Mouse (Mus musculus) limb, embryonic 15.5 days (tissue): Measurements from ENCODE around the gene Xrn1. TPM values are rescaled to one million over a fixed set of nuclear protein-coding genes. Genes with fewer than 3 reads are reported as not detected.
"Not testable (repeated sequence)": the region's sequence is repeated elsewhere in the genome, so short reads cannot be mapped to it uniquely, and the experiment has no call there.

ENCODE experiments used
- ATAC-seq: fragments of 200-750 bp; cut with Nextera tagmentation; 2 replicates; pipeline ENCODE4 v1.8.0; 2017; ENCODE audit warnings: low read depth, moderate TSS enrichment; ENCODE audit not compliant: insufficient number of reproducible peaks, low FRiP score, low TSS enrichment
- H3K27ac ChIP-seq: fragments of 300-500 bp; sonication (generic); 2 replicates; pipeline ENCODE4 v1.5.1; 2015; ENCODE audit warnings: moderate library complexity, mild to moderate bottlenecking, inconsistent platforms
- H3K27me3 ChIP-seq: fragments of 300-500 bp; sonication (generic); 2 replicates; pipeline ENCODE4 v1.6.1; 2015; ENCODE audit warnings: inconsistent platforms
- H3K36me3 ChIP-seq: fragments of 300-500 bp; sonication (generic); 2 replicates; pipeline ENCODE4 v1.6.1; 2015; ENCODE audit warnings: inconsistent platforms
- H3K4me1 ChIP-seq: fragments of 300-500 bp; sonication (generic); 2 replicates; pipeline ENCODE4 v1.6.1; 2015; ENCODE audit warnings: inconsistent platforms
- H3K4me2 ChIP-seq: fragments of 300-500 bp; sonication (generic); 2 replicates; pipeline ENCODE4 v1.6.1; 2015; ENCODE audit warnings: mild to moderate bottlenecking, inconsistent platforms
- H3K4me3 ChIP-seq: fragments of 300-500 bp; sonication (generic); 2 replicates; pipeline ENCODE4 v1.5.1; 2015; ENCODE audit warnings: mild to moderate bottlenecking, inconsistent platforms
- H3K9ac ChIP-seq: fragments of 300-500 bp; sonication (generic); 2 replicates; pipeline ENCODE4 v1.6.1; 2015; ENCODE audit warnings: inconsistent platforms
- H3K9me3 ChIP-seq: fragments of 300-500 bp; sonication (generic); 2 replicates; pipeline ENCODE4 v1.6.1; 2016; ENCODE audit warnings: inconsistent platforms
- WGBS: fragments of 180-500 bp; shearing (Covaris S2); methylation state at CpG from one replicate; pipeline ENCODE4 v1.1.7; 2015; 5-methylcytosine and 5-hydroxymethylcytosine counted together
- polyA plus RNA-seq: library from polyadenylated mRNA; unstranded; fragments of >200 nt; fragmentation: Nextera tagmentation; extraction: Ambion mirVana; gene quantifications from 2 replicates; pipeline ENCODE4 v1.2.1, GENCODE M21; 2015

Gene Xrn1
- 14.3 and 18.1 TPM in 2 replicates for polyA plus RNA-seq

- H3K4me1 ChIP-seq, result no peaks in the 10 kb centered on the region; the same call in 1 of the 2 replicates
Measured at GRCm38 (mm10) chr9:95954585-95955461, at the start of gene Xrn1. Gene Xrn1 (plus strand): TSS chr9:95954760.

GRCm38 (mm10) chr9:95932855-95933254, 21.7 kb upstream of the Xrn1 start:
- Histone ChIP-seq H3K27me3 (no peaks in the 10 kb centered on the region), H3K9ac (no peak overlapping the region), H3K4me1 (no peaks in the 10 kb centered on the region), H3K27ac (no peak overlapping the region), H3K9me3 (no peaks in the 10 kb centered on the region), H3K36me3 (peaks cover 7% of the 10 kb centered on the region; the same call in 1 of the 2 replicates), H3K4me3 (no peak overlapping the region), H3K4me2 (no peak overlapping the region)
- no peak for ATAC-seq

More at GRCm38 (mm10) chr9:95954585-95955461, at the start of gene Xrn1:
- under 1% methylated on average over 57 of the region's 57 CpGs for WGBS
- Histone ChIP-seq H3K9ac (peak within 1 kb of the TSS; percentile 99), H3K27ac (peak within 1 kb of the TSS; percentile 94), H3K4me3 (peak within 1 kb of the TSS; percentile 99), H3K4me2 (peak within 1 kb of the TSS; percentile 60), H3K9me3 (no peaks in the 10 kb centered on the region), H3K36me3 (no peaks in the 10 kb centered on the region), H3K27me3 (no peaks in the 10 kb centered on the region)
- ATAC-seq, result peak; percentile 96

- Histone ChIP-seq H3K4me3 (peak overlapping the region; percentile 99; the same call in 1 of the 2 replicates), H3K36me3 (0 out of 2 replicates have a peak, but pooled peaks cover 2% of the 10 kb centered on the region), H3K9me3 (no peaks in the 10 kb centered on the region), H3K27ac (no peak overlapping the region), H3K4me1 (no peaks in the 10 kb centered on the region; the same call in 1 of the 2 replicates), H3K9ac (no peak overlapping the region), H3K27me3 (no peaks in the 10 kb centered on the region), H3K4me2 (peak overlapping the region; percentile 60; the same call in 1 of the 2 replicates)
- WGBS, result 72% methylated on average over 4 of the region's 4 CpGs
- ATAC-seq, result no peak
Measured at GRCm38 (mm10) chr9:95953658-95954057, 902 bp upstream of the Xrn1 start.

DNA sequence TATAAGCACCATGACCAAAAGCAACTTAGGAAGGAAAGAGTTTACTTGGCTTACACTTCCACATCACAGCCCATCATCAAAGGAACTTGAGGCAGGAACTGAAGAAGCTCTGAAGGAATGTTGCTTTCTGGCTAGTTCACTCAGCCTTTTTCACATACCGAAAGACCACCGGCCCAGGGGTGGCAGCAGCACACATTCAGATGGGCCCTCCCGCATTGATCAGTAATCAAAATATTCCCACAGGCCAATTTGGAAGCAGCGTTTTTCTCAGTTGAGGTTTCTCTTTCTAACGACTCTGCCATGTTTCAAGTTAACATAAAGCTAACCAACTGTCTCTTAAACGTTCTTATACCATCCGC, 355 bp upstream of the Xrn1 start:
- Histone ChIP-seq H3K27ac (peak overlapping the region; percentile 94), H3K4me1 (no peaks in the 10 kb centered on the region; the same call in 1 of the 2 replicates), H3K4me3 (peak overlapping the region; percentile 99), H3K9me3 (no peaks in the 10 kb centered on the region), H3K36me3 (no peaks in the 10 kb centered on the region), H3K27me3 (no peaks in the 10 kb centered on the region), H3K9ac (peak overlapping the region; percentile 99), H3K4me2 (peak overlapping the region; percentile 60)
- WGBS, result under 1% methylated on average over 7 of the region's 7 CpGs
- peak; percentile 49; the same call in 1 of the 2 replicates for ATAC-seq

DNA sequence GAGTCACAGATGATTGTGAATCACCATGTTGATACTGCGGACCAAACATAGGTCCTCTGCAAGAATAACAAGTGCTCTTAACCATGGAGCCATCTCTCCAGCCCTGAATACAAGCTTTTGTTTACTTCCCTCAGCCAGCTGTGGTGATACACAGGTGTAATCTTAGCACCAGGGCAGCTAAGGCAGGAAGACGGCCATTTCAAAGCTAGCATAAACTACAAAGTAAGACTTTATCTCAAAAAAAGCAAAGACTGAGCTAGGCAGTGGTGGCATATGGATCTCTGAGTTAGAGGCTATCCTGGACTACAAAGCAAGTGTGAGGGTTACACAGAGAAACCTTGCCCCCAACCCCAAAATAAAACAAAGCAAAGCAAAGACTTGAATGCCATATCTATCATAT, 3.1 kb downstream of the Xrn1 start:
- Histone ChIP-seq H3K9me3 (no peaks in the 10 kb centered on the region), H3K27ac (no peak overlapping the region), H3K4me1 (no peaks in the 10 kb centered on the region; the same call in 1 of the 2 replicates), H3K9ac (no peak overlapping the region), H3K27me3 (no peaks in the 10 kb centered on the region), H3K36me3 (no peaks in the 10 kb centered on the region), H3K4me2 (no peak overlapping the region), H3K4me3 (no peak overlapping the region)
- ATAC-seq, result no peak
- 80% methylated on average over 2 of the region's 2 CpGs for WGBS

- Histone ChIP-seq H3K4me1 (no peaks in the 10 kb centered on the region; the same call in 1 of the 2 replicates), H3K9ac (no peak overlapping the region), H3K4me2 (no peak overlapping the region), H3K27ac (no peak overlapping the region), H3K4me3 (no peak overlapping the region), H3K36me3 (no peaks in the 10 kb centered on the region), H3K9me3 (no peaks in the 10 kb centered on the region), H3K27me3 (no peaks in the 10 kb centered on the region)
- 88% methylated on average over 7 of the region's 7 CpGs for WGBS
- no peak for ATAC-seq
Measured at GRCm38 (mm10) chr9:95958041-95958730, 3.6 kb downstream of the Xrn1 start.

GRCm38 (mm10) chr9:95958731-95959105, 4.2 kb downstream of the Xrn1 start:
- H3K9me3 ChIP-seq, H3K4me1 ChIP-seq, H3K9ac ChIP-seq, H3K4me2 ChIP-seq, H3K27ac ChIP-seq, H3K27me3 ChIP-seq, ATAC-seq, H3K4me3 ChIP-seq, H3K36me3 ChIP-seq: not testable (repeated sequence)
- WGBS, result 93% methylated on average over 2 of the region's 2 CpGs

- Histone ChIP-seq H3K9ac (no peak overlapping the region), H3K4me2 (no peak overlapping the region), H3K4me3 (no peak overlapping the region), H3K4me1 (no peaks in the 10 kb centered on the region; the same call in 1 of the 2 replicates), H3K27me3 (no peaks in the 10 kb centered on the region), H3K36me3 (peaks cover 2% of the 10 kb centered on the region; the same call in 1 of the 2 replicates), H3K27ac (no peak overlapping the region), H3K9me3 (no peaks in the 10 kb centered on the region)
- no peak for ATAC-seq
- WGBS, result 80% methylated on average over 6 of the region's 6 CpGs
Measured at GRCm38 (mm10) chr9:95959246-95959645, 4.7 kb downstream of the Xrn1 start.

- Histone ChIP-seq H3K4me3 (no peak overlapping the region), H3K9ac (no peak overlapping the region), H3K4me2 (no peak overlapping the region), H3K4me1 (no peaks in the 10 kb centered on the region; the same call in 1 of the 2 replicates), H3K27me3 (no peaks in the 10 kb centered on the region), H3K27ac (no peak overlapping the region), H3K36me3 (peaks cover 8% of the 10 kb centered on the region), H3K9me3 (no peaks in the 10 kb centered on the region)
- ATAC-seq, result no peak
- WGBS, result 94% methylated on average over 3 of the region's 3 CpGs
Measured at GRCm38 (mm10) chr9:95959732-95960428, 5.3 kb downstream of the Xrn1 start.

DNA sequence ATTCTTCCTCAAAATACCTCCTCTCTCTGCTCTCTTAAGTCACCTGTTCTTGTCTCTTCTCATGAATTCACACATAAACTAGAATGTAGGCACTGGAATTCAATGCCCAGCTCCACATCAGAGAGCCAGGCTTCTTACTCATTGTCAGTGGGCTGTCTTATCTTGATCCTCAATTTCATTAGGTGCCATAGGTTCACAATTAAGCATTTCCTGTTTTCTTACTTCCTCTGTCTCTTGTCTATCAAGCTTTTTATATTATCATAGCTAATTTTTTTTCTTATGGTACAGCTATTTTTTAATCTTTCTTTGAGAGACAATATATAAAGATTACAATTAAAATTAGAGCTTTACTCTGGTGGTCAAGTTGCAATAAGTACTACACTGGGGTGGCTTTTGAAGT, 6.5 kb downstream of the Xrn1 start:
- ATAC-seq, result no peak
- no peaks in the 10 kb centered on the region for H3K27me3 ChIP-seq
- no peaks in the 10 kb centered on the region; the same call in 1 of the 2 replicates for H3K4me1 ChIP-seq
- no peak overlapping the region for H3K27ac ChIP-seq
- H3K9ac ChIP-seq, result no peak overlapping the region
- H3K4me3 ChIP-seq, result no peak overlapping the region
- H3K9me3 ChIP-seq, result no peaks in the 10 kb centered on the region
- H3K4me2 ChIP-seq, result no peak overlapping the region
- H3K36me3 ChIP-seq, result peaks cover 14% of the 10 kb centered on the region

GRCm38 (mm10) chr9:95964037-95964436, 9.5 kb downstream of the Xrn1 start:
- no peak for ATAC-seq
- 94% methylated on average over 13 of the region's 13 CpGs for WGBS
- H3K4me1 ChIP-seq, result no peaks in the 10 kb centered on the region
- H3K4me2 ChIP-seq, result no peak overlapping the region
- H3K9ac ChIP-seq, result no peak overlapping the region
- H3K4me3 ChIP-seq, result no peak overlapping the region
- peaks cover 23% of the 10 kb centered on the region for H3K36me3 ChIP-seq
- H3K27me3 ChIP-seq, result no peaks in the 10 kb centered on the region
- no peaks in the 10 kb centered on the region for H3K9me3 ChIP-seq
- H3K27ac ChIP-seq, result no peak overlapping the region
